Mouse (Mus musculus): ENCODE results near the gene Mfrp. TPM values are rescaled to one million over a fixed set of nuclear protein-coding genes. Genes with fewer than 3 reads are reported as not detected.

Gene Mfrp
- polyA plus RNA-seq, 1 experiment: 0.09 TPM

- H3K27ac ChIP-seq (ENCODE audit: control insufficient read depth, insufficient read depth, low read length): no peak overlapping the region
- 96% methylated on average over 11 of the region's 11 CpGs for WGBS
- no peaks in the 10 kb centered on the region for H3K4me1 ChIP-seq (replicated peaks; ENCODE audit: control insufficient read depth, insufficient read depth, low read length)
- no peaks in the 10 kb centered on the region for H3K36me3 ChIP-seq (ENCODE audit: control insufficient read depth, insufficient read depth, low read length)
- no peak for TF ChIP-seq POLR2A (IDR thresholded peaks at IDR 0.05; ENCODE audit: control insufficient read depth, extremely low read depth, insufficient read depth, low read length, poor library complexity)
- TF ChIP-seq CTCF (IDR thresholded peaks at IDR 0.05; ENCODE audit: borderline replicate concordance, control insufficient read depth, extremely low read depth, insufficient read depth, low read length, poor library complexity): no peak
- H3K27me3 ChIP-seq (ENCODE audit: control insufficient read depth, insufficient read depth, low read length): no peaks in the 10 kb centered on the region
- no peak for DNase-seq
- no peak overlapping the region for H3K4me3 ChIP-seq (ENCODE audit: control insufficient read depth, insufficient read depth, low read length)
Observed at GRCm38 (mm10) chr9:44077266-44077910, 24.1 kb upstream of the Mfrp start.

GRCm38 (mm10) chr9:44078136-44078797 lies 23.3 kb upstream of the Mfrp start:
- Histone ChIP-seq H3K27ac (ENCODE audit: control insufficient read depth, insufficient read depth, low read length) (no peak overlapping the region), H3K36me3 (ENCODE audit: control insufficient read depth, insufficient read depth, low read length) (no peaks in the 10 kb centered on the region), H3K4me1 (replicated peaks; ENCODE audit: control insufficient read depth, insufficient read depth, low read length) (no peaks in the 10 kb centered on the region; the same call in 1 of the 2 replicates), H3K27me3 (ENCODE audit: control insufficient read depth, insufficient read depth, low read length) (peaks cover under 1% of the 10 kb centered on the region; the same call in 1 of the 2 replicates), H3K4me3 (ENCODE audit: control insufficient read depth, insufficient read depth, low read length) (no peak overlapping the region)
- 95% methylated on average over 10 of the region's 10 CpGs for WGBS
- TF ChIP-seq POLR2A (IDR thresholded peaks at IDR 0.05; ENCODE audit: control insufficient read depth, extremely low read depth, insufficient read depth, low read length, poor library complexity) (no peak), CTCF (IDR thresholded peaks at IDR 0.05; ENCODE audit: borderline replicate concordance, control insufficient read depth, extremely low read depth, insufficient read depth, low read length, poor library complexity) (no peak)
- no peak for DNase-seq

- WGBS: 46% methylated on average over 16 of the region's 16 CpGs
Observed at GRCm38 (mm10) chr9:44078955-44079756, 22.4 kb upstream of the Mfrp start.

GRCm38 (mm10) chr9:44079997-44080780 lies 21.3 kb upstream of the Mfrp start:
- 61% methylated on average over 10 of the region's 10 CpGs for WGBS
- H3K27ac ChIP-seq (ENCODE audit: control insufficient read depth, insufficient read depth, low read length): no peak overlapping the region
- peaks cover 17% of the 10 kb centered on the region for H3K4me1 ChIP-seq (replicated peaks; ENCODE audit: control insufficient read depth, insufficient read depth, low read length)
- peaks cover 10% of the 10 kb centered on the region; the same call in 1 of the 2 replicates for H3K27me3 ChIP-seq (ENCODE audit: control insufficient read depth, insufficient read depth, low read length)
- no peak overlapping the region for H3K4me3 ChIP-seq (ENCODE audit: control insufficient read depth, insufficient read depth, low read length)
- no peaks in the 10 kb centered on the region for H3K36me3 ChIP-seq (ENCODE audit: control insufficient read depth, insufficient read depth, low read length)
- DNase-seq: no peak
- TF ChIP-seq CTCF (IDR thresholded peaks at IDR 0.05; ENCODE audit: borderline replicate concordance, control insufficient read depth, extremely low read depth, insufficient read depth, low read length, poor library complexity) (no peak), POLR2A (IDR thresholded peaks at IDR 0.05; ENCODE audit: control insufficient read depth, extremely low read depth, insufficient read depth, low read length, poor library complexity) (no peak)

More at GRCm38 (mm10) chr9:44078955-44079756, 22.4 kb upstream of the Mfrp start:
- TF ChIP-seq CTCF (IDR thresholded peaks at IDR 0.05; ENCODE audit: borderline replicate concordance, control insufficient read depth, extremely low read depth, insufficient read depth, low read length, poor library complexity): no peak
- no peak for TF ChIP-seq POLR2A (IDR thresholded peaks at IDR 0.05; ENCODE audit: control insufficient read depth, extremely low read depth, insufficient read depth, low read length, poor library complexity)
- Histone ChIP-seq H3K4me1 (replicated peaks; ENCODE audit: control insufficient read depth, insufficient read depth, low read length) (peaks cover 9% of the 10 kb centered on the region), H3K27me3 (ENCODE audit: control insufficient read depth, insufficient read depth, low read length) (peaks cover 8% of the 10 kb centered on the region; the same call in 1 of the 2 replicates), H3K4me3 (ENCODE audit: control insufficient read depth, insufficient read depth, low read length) (no peak overlapping the region), H3K36me3 (ENCODE audit: control insufficient read depth, insufficient read depth, low read length) (no peaks in the 10 kb centered on the region), H3K27ac (ENCODE audit: control insufficient read depth, insufficient read depth, low read length) (no peak overlapping the region)
- DNase-seq: no peak

GRCm38 (mm10) chr9:44080953-44081352 lies 20.6 kb upstream of the Mfrp start:
- no peak overlapping the region for H3K27ac ChIP-seq (ENCODE audit: control insufficient read depth, insufficient read depth, low read length)
- DNase-seq: no peak
- 94% methylated on average over 5 of the region's 5 CpGs for WGBS
- H3K4me3 ChIP-seq (ENCODE audit: control insufficient read depth, insufficient read depth, low read length): no peak overlapping the region
- H3K27me3 ChIP-seq (ENCODE audit: control insufficient read depth, insufficient read depth, low read length): peaks cover 10% of the 10 kb centered on the region; the same call in 1 of the 2 replicates
- TF ChIP-seq POLR2A (IDR thresholded peaks at IDR 0.05; ENCODE audit: control insufficient read depth, extremely low read depth, insufficient read depth, low read length, poor library complexity): no peak
- no peak for TF ChIP-seq CTCF (IDR thresholded peaks at IDR 0.05; ENCODE audit: borderline replicate concordance, control insufficient read depth, extremely low read depth, insufficient read depth, low read length, poor library complexity)
- no peaks in the 10 kb centered on the region for H3K36me3 ChIP-seq (ENCODE audit: control insufficient read depth, insufficient read depth, low read length)
- peaks cover 19% of the 10 kb centered on the region for H3K4me1 ChIP-seq (replicated peaks; ENCODE audit: control insufficient read depth, insufficient read depth, low read length)
